Mouse (Mus musculus) fat pad, adult 2 months (tissue): Measurements from ENCODE around the gene Cyb561d2.

Source experiments
- DNase-seq: peaks from one replicate; pipeline ENCODE4 v3.0.0-alpha.2; 2011; ENCODE audit warnings: low read depth, low spot score; ENCODE audit errors: extremely low read depth

Cyb561d2 gene

GRCm38 (mm10) chr9:107551117-107551889 lies 9.3 kb upstream of the Cyb561d2 start, which contains the start of gene Rassf1:
Gene Rassf1, plus strand, starts transcription at chr9:107551555.
- no peak for DNase-seq

GRCm38 (mm10) chr9:107550491-107551116 lies 8.6 kb upstream of the Cyb561d2 start:
- no peak for DNase-seq

- no peak for DNase-seq
Observed at GRCm38 (mm10) chr9:107549297-107550074, 7.5 kb upstream of the Cyb561d2 start.

DNA sequence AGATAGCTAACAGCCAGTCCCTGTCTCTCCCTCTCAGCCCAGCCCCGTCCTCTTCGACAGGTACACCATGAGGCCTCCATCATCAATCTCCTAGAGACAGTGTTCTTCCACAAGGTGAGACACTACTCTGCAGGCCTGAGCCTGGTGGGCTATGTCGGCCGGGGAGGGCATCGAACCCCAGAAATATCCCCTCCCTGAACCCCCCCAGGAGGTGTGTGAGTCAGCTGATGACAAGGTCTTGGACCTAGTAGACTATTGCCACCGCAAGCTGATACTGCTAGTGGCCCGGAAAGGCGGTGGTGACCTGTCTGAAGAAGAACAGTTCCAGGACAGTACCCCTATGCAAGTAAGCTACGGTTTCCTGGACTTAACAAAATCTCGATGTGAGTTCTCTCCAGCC lies 6.8 kb upstream of the Cyb561d2 start:
- DNase-seq, result no peak

- DNase-seq, result no peak
Observed at GRCm38 (mm10) chr9:107547957-107548356, 6.0 kb upstream of the Cyb561d2 start.

DNA sequence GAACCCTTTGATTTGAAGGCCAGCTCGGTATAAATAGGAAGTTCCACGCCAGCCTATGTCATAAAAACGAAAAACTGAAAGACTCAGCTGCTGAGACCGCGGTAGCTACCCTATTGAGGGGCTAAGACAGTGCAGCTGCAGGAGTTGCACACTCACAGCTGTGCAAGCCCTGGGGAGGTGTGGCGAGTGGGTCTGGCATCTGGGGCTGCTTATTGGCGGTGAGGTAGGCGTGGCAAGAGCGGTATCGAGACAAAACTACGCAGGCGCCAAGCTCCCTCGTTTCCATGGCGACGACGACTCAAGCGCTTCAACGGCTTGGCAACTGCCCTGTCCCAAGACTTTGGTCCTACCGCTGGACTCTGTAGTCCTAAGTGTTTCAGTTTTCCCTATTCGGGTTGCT lies 5.0 kb upstream of the Cyb561d2 start, which contains the start of gene Zmynd10:
Gene Zmynd10 (plus strand): TSS at position 273 of the 400 bp plus-strand sequence.
- no peak for DNase-seq

DNA sequence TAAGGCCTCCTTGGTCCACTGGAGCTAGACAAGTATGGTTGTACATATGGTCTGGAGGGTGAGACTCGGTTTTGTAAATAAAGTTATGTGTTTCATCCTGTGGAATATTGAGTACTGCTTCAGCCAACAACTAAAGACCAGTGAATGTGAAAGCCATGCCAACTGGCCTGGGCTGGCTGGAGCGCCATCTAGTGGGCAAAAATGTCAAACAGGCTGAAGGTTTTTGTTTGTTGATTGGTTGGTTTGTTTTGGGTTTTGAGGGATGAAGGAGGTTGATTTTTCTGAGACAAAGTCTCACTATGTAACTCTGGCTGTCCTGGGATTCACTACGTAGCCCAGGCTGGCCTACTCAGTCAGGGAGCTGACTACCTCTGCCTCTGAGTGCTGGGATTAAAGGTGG lies 3.6 kb upstream of the Cyb561d2 start:
- no peak for DNase-seq

DNA sequence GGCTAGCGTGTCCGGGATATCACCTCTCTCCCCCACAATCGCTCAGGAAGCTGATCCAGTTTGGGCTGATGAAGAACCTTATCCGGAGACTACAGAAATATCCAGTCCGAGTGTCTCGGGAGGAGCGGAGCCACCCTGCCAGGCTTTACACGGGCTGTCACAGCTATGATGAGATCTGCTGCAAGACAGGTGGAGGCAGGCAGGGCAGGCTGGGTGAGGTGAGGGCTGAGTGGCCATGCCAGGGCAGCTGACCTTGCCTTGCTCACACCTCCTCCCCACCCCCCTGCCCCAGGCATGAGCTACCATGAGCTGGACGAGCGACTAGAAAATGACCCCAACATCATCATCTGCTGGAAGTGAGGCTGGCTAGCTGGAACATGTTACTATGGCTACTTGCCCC lies 3.2 kb upstream of the Cyb561d2 start:
- DNase-seq, result no peak

- DNase-seq, result no peak
Observed at GRCm38 (mm10) chr9:107544729-107545128, 2.7 kb upstream of the Cyb561d2 start.

GRCm38 (mm10) chr9:107544196-107544700 lies 2.3 kb upstream of the Cyb561d2 start:
- DNase-seq, result no peak

GRCm38 (mm10) chr9:107543299-107543698 lies 1.3 kb upstream of the Cyb561d2 start:
- no peak for DNase-seq

- DNase-seq, result no peak
Observed at GRCm38 (mm10) chr9:107542721-107543120, 728 bp upstream of the Cyb561d2 start.

- no peak for DNase-seq
Observed at GRCm38 (mm10) chr9:107542352-107542686, 326 bp upstream of the Cyb561d2 start.

DNA sequence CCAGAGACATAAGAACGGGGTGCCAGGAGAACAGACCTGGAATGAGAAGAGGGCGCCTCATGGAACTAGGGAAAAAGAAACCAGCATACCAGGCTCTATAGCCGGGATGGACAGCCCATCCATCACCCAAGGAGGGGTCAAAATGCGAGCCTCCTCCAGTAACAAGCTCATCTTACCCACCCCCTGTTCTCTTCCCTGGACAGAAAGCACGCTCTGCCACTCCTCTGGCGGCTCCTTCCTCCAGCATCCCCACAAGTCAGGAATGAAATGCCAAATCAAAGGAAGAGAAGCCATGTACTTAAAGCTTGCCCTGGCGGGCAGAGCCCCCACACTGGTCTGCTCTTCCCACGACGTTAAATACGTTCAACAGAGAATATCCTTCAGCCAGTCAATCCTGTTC lies 988 bp downstream of the Cyb561d2 start:
- no peak for DNase-seq

- no peak for DNase-seq
Observed at GRCm38 (mm10) chr9:107540420-107540819, 1.6 kb downstream of the Cyb561d2 start.

- no peak for DNase-seq
Observed at GRCm38 (mm10) chr9:107539940-107540339, 2.1 kb downstream of the Cyb561d2 start.

DNA sequence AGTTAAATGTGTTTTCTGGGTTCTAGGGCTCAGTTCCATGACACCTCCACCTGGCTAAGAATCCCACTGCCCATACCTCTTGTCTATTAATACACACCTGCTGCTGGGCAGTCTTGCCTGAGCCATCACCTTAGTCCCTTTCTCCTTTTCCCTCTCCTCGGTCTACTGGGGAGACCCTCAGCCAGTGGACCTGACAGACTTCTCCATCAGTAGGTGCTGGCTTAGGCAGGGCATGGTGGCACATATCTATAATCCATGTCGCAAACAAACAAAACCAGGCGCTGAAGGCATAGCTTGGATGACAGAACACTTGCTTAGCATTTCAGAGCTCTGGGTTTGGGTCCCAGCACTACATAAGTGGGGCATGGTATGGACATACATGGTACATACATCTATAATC lies 3.3 kb downstream of the Cyb561d2 start:
- DNase-seq, result no peak

DNA sequence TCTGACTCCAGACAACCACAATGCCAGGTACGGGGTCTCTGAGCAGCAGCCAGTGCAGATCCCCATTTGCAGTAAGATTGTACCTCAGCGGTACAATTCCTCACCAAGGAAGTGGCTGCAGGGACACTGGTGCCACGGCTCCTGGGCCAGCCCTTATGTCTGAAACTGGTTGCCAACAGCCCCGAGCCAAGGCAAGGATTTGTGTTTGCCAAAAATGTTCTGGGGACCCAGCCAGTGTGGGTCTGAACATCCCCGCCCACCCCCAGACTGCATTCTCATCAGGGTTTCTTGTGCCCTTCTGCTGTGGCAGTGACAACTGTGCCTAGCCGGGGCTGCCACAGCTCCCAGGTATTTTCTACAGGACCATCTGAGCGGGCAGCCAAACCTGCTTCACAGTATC lies 3.8 kb downstream of the Cyb561d2 start:
- DNase-seq, result no peak

GRCm38 (mm10) chr9:107534408-107535202 lies 7.4 kb downstream of the Cyb561d2 start:
- no peak for DNase-seq

- DNase-seq, result peak; percentile 99
Observed at GRCm38 (mm10) chr9:107533791-107534407, 8.1 kb downstream of the Cyb561d2 start, which contains the start of gene Tmem115. Gene Tmem115, plus strand, starts transcription at chr9:107533945.
